Mouse (Mus musculus): Measurements from ENCODE around the gene Olfr279. TPM values are rescaled to one million over a fixed set of nuclear protein-coding genes. Genes with fewer than 3 reads are reported as not detected.

The Olfr279 gene
- polyA plus RNA-seq, 1 experiment from 2014 or later = not detected

DNA sequence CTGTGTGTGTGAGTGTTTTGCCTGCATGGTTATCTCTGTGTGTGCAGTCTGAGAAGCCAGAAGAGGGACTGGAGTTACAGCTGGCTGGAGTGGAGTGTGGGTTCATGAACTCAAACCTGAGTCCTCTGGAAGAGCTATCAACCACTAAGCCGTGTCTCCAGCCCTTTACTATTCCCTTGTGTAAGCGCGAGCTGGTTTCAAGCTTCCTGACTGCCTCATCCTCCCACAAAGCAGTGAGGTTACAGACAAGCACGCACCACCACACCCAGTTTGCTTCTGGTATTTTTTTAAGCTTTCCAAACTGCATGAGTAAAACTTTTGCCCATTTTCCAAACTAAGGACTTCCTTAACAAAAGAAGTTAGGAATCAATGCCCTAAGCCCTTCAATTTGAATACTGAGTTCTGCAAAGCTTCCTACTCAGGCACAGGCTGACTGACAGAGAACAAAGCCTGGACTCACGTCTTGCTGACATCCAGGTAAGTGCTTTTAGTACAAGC lies 35.9 kb downstream of the Olfr279 start:
- POLR2A ChIA-PET = no interaction called here
- DNase-seq (ENCODE audit: low read depth, low spot score) = no peak
- TF ChIP-seq CTCF (IDR thresholded peaks at IDR 0.05) = no peak
- in situ Hi-C loops (cut with MboI; ENCODE audit: low pct_unique_long_range_greater_than_20kb) = no loop called here
- no peak for ATAC-seq
- CTCF ChIA-PET = interaction anchor here (1.0 to 2.3 kb wide), 3 partner anchors 8 to 42 kb away, joined by 3 to 15 read pairs (median 3); partner anchors contain the start of genes 4930415O20Rik and Ccnt1
- H3K27me3 ChIP-seq = no peaks in the 10 kb centered on the region

DNA sequence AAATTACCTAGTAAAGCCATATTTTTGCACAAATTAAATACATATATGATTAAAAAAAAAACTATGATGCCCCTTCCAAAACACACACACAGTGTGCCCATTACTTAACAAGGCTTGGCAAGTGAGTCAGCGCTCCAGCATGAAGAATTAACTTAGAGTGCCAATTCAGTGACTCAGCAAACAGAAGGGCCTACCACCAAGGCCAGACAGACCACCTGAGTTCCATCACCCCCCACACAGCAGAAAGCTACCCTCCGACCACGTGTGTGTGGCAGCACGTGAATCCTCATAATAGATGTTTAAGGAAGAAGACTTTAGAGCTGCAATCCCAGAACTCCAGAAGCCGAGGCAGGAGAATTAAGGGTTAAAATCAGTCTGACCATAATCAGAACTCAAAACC lies 40.1 kb downstream of the Olfr279 start:
- ATAC-seq (no peak), DNase-seq (ENCODE audit: low read depth, low spot score) (no peak)
- no peaks in the 10 kb centered on the region for H3K27me3 ChIP-seq
- POLR2A ChIA-PET = interaction anchor here (1.2 kb wide), 1 partner anchor 36 kb away, joined by 4 read pairs; no protein-coding TSS in a partner anchor
- in situ Hi-C loops (cut with MboI; ENCODE audit: low pct_unique_long_range_greater_than_20kb) = no loop called here
- no peak for TF ChIP-seq CTCF (IDR thresholded peaks at IDR 0.05)
- CTCF ChIA-PET = no interaction called here

DNA sequence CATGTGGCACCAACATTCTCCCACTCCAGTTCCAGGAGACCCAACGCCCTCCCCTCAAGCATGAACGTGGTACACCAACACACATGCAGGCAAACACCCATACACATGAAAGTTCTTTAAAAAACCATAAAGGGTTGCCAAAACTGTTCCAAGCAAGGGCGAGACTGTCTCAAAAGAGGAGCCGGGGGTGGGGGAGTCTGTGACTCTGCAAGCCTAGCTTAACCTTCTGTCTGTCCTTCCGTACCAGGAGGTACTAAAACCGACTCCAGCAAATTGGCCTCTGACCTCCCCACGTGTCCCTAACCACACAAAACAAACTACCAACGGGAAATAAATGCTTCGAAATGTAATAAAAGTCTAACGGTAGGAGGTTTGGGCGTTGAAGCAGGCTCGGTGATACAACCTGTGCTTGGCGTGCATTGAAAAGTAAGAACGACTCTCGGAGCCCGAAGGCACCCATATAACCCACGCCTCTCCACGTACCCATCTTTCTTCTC lies 40.9 kb downstream of the Olfr279 start:
- DNase-seq (ENCODE audit: low read depth, low spot score) (no peak), ATAC-seq (no peak)
- H3K27me3 ChIP-seq = no peaks in the 10 kb centered on the region
- in situ Hi-C loops (cut with MboI; ENCODE audit: low pct_unique_long_range_greater_than_20kb) = no loop called here
- ChIA-PET CTCF (no interaction called here), POLR2A (interaction anchor here (0.5 to 1.2 kb wide), 2 partner anchors 35 to 1295 kb away, joined by 3 to 4 read pairs; no protein-coding TSS in a partner anchor)
- TF ChIP-seq CTCF (IDR thresholded peaks at IDR 0.05) = no peak

DNA sequence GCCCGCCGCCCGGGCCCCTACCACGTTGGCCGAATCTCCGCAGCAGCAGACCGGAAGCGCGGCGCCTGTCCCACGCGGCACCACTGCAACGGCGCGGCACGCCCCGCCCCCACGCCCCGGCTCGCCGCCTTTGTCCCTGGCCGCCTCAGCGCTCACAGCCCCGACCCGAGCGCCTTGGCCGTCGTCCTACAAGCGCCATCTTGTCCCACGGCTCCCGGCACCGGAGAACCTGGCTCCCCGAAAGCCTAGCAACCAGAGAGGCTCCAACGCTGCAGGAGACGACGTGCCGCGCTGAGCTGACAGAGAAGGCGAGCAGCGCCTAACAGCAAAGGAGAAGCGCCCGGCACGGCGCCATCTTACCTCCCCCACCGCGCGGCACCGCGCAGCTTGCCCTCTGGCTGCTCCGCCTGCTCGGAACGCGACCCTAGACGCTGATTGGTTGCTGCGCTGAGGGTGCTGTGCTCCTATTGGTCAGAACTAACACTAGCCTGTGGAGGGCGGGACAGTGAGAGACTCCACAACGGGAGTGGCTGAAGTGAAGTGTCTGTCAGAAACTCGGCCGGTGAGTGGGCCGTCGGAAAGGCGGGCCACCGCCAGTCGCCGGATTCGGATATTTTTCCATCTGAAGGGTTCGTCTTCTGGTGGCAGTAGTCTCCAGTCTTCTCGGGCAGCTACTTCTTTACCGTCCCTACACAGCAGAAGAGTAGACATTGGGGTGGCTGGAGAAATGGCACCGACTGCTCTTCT lies 41.9 kb downstream of the Olfr279 start, which contains the start of gene Kansl2:
Gene Kansl2, minus strand, starts transcription at position 384 of the 747 bp plus-strand sequence.
- ChIA-PET CTCF (no interaction called here), POLR2A (no interaction called here)
- peak; percentile 99 for ATAC-seq
- no peak for TF ChIP-seq CTCF (IDR thresholded peaks at IDR 0.05)
- in situ Hi-C loops (cut with MboI; ENCODE audit: low pct_unique_long_range_greater_than_20kb) = no loop called here
- peak; percentile 94 for DNase-seq (ENCODE audit: low read depth, low spot score)
- H3K27me3 ChIP-seq = no peaks in the 10 kb centered on the region

DNA sequence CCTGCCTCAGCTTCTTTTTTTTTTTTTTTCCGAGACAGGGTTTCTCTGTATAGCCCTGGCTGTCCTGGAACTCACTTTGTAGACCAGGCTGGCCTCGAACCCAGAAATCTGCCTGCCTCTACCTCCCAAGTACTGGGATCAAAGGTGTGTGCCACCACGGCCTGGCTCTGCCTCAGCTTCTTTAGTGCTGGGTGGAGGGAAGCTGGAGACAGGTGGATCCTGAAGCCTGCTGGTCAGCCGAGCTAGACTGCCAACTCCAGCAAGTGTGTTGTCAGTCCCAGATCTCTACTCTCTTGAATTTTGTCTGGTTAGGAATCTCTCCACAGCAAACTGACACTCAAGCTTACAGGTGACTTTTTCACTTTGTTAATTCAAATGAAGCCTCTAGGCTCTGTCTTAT lies 43.7 kb downstream of the Olfr279 start:
- ATAC-seq = no peak
- DNase-seq (ENCODE audit: low read depth, low spot score) = no peak
- no peak for TF ChIP-seq CTCF (IDR thresholded peaks at IDR 0.05)
- CTCF ChIA-PET = interaction anchor here (1.2 kb wide), 1 partner anchor 8 kb away, joined by 3 read pairs; no protein-coding TSS in a partner anchor
- in situ Hi-C loops (cut with MboI; ENCODE audit: low pct_unique_long_range_greater_than_20kb) = no loop called here
- H3K27me3 ChIP-seq = no peaks in the 10 kb centered on the region
- POLR2A ChIA-PET = no interaction called here

DNA sequence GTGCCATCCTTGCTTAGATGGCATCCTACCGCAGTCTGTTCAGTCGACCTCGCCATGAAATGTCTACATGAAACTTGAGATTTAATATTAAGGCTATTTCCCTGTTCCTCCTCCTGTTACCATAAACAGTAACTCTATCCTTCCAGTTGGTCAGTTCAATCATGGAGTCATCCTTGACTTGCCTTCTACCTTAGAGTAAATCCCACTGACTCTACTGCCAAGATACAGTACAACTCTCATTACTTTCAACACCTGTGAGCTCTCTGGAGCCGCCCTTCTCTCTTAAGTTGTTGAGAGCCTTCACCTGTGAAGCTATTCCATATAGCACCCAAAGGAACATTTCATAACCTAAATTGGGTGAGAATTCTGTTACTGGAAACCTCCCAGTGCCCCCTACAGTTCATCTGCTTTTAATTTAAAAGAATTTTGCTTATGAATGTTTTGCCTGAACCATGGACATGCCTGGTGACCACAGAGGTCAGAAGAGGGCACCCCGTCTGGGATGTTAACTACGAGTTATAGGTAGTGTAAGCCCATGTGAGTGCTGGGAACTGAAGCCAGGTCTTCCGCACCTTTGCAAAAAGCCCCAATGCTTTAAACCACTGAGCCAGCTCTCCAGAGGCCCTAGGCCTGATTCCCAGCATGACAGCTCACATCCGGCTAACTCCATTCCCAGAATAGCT lies 44.8 kb downstream of the Olfr279 start:
- TF ChIP-seq CTCF (IDR thresholded peaks at IDR 0.05) = no peak
- in situ Hi-C loops (cut with MboI; ENCODE audit: low pct_unique_long_range_greater_than_20kb) = no loop called here
- POLR2A ChIA-PET = interaction anchor here (0.9 kb wide), 1 partner anchor 69 kb away, joined by 3 read pairs; no protein-coding TSS in a partner anchor
- no peak for DNase-seq (ENCODE audit: low read depth, low spot score)
- CTCF ChIA-PET = interaction anchor here (1.2 to 1.8 kb wide), 2 partner anchors 9 to 20 kb away, joined by 3 to 5 read pairs; no protein-coding TSS in a partner anchor
- no peaks in the 10 kb centered on the region for H3K27me3 ChIP-seq
- no peak for ATAC-seq

DNA sequence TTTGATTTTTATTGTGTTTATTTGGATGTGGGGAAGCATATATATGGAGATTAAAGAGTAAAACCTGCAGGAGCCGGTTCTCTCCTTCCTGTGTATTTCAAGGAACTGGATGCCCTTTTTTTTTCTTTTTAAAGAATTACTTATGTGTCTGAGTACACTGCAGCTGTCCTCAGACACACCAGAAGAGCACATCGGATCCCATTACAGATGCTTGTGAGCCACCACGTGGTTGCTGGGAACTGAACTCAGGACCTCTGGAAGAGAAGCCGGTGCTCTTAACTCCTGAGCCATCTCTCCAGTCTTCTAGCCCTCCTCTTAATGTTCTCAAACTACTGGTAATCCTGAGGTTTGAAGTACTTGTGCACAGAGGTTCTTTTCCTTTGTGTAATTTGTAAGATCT lies 45.7 kb downstream of the Olfr279 start:
- DNase-seq (ENCODE audit: low read depth, low spot score) (no peak), ATAC-seq (no peak)
- in situ Hi-C loops (cut with MboI; ENCODE audit: low pct_unique_long_range_greater_than_20kb) = no loop called here
- no peaks in the 10 kb centered on the region for H3K27me3 ChIP-seq
- TF ChIP-seq CTCF (IDR thresholded peaks at IDR 0.05) = no peak
- ChIA-PET POLR2A (no interaction called here), CTCF (interaction anchor here (1.8 kb wide), 1 partner anchor 21 kb away, joined by 5 read pairs; no protein-coding TSS in a partner anchor)

DNA sequence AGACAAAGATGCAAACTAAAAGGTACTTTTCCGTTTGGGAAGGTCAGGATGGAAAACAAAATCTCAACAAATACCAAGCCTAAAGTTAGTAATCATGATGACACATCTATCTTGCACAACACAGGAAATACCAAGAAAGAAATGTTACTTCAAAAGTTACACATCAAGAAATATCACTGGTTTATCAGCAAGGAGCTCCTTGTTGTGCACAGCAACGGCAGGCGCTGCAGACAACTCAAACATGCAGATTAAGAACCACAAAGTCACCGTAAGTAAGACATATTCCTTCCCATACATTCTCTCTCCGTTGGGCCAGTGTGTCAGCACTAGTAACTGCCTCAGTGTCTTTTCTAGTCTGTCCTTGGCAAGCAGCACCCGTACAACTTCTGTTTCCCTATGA lies 48.9 kb downstream of the Olfr279 start:
- in situ Hi-C loops (cut with MboI; ENCODE audit: low pct_unique_long_range_greater_than_20kb) = no loop called here
- H3K27me3 ChIP-seq = no peaks in the 10 kb centered on the region
- ChIA-PET POLR2A (interaction anchor here (0.7 to 0.9 kb wide), 2 partner anchors 10 to 23 kb away, joined by 3 read pairs; no protein-coding TSS in a partner anchor), CTCF (interaction anchor here (0.8 kb wide), 1 partner anchor 24 kb away, joined by 3 read pairs; no protein-coding TSS in a partner anchor)
- peak; percentile 51 for ATAC-seq
- TF ChIP-seq CTCF (IDR thresholded peaks at IDR 0.05) = no peak
- DNase-seq (ENCODE audit: low read depth, low spot score) = no peak

DNA sequence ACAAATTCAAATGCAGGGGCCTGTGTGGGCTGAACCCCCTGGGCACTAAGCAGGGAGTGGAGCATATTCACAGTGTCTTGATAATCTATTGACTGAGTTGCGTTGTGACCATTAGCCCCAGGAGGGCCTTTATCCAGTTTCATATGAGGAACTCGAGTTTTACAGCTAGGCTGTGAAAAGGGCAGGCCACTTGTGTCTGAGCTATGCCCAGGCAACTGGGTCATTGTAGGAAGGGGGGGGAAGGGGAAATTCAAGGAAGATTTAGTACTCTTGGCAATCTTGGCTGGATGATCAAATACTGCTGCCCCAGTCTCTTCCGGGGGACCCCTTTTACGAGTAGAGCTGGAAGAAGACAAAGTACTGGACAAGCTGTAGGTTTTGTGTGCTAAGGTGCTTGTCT lies 51.1 kb downstream of the Olfr279 start:
- ATAC-seq (no peak), DNase-seq (ENCODE audit: low read depth, low spot score) (no peak)
- in situ Hi-C loops (cut with MboI; ENCODE audit: low pct_unique_long_range_greater_than_20kb) = no loop called here
- H3K27me3 ChIP-seq = no peaks in the 10 kb centered on the region
- ChIA-PET CTCF (no interaction called here), POLR2A (no interaction called here)
- TF ChIP-seq CTCF (IDR thresholded peaks at IDR 0.05) = no peak

DNA sequence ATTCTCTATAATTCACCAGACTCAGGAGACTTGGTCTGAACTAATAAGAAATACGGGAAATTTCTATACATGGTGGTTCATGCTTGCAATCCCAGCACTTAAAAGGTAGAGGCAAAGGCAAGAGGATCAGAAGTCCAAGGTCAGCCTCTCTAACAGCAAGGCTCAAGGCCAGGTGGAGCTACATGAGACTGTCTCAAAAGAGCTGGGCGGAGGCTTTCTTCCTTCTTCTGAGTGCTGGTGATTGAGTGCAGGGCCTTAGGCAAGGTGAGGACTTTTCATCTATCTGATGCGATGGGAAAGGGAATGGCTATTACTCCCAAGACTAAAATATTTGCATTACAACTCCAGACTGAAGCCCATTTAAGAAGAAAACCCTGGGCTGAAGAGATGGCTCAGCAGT lies 52.9 kb downstream of the Olfr279 start:
- POLR2A ChIA-PET = no interaction called here
- CTCF ChIA-PET = interaction anchor here (1.0 kb wide), 1 partner anchor 20 kb away, joined by 3 read pairs; no protein-coding TSS in a partner anchor
- in situ Hi-C loops (cut with MboI; ENCODE audit: low pct_unique_long_range_greater_than_20kb) = no loop called here
- ATAC-seq (no peak), DNase-seq (ENCODE audit: low read depth, low spot score) (no peak)
- H3K27me3 ChIP-seq = no peaks in the 10 kb centered on the region
- TF ChIP-seq CTCF (IDR thresholded peaks at IDR 0.05) = no peak

Measured in Patski (cell line).